Mouse (Mus musculus): ENCODE results near the gene Lmod2.

Lmod2 gene

DNA sequence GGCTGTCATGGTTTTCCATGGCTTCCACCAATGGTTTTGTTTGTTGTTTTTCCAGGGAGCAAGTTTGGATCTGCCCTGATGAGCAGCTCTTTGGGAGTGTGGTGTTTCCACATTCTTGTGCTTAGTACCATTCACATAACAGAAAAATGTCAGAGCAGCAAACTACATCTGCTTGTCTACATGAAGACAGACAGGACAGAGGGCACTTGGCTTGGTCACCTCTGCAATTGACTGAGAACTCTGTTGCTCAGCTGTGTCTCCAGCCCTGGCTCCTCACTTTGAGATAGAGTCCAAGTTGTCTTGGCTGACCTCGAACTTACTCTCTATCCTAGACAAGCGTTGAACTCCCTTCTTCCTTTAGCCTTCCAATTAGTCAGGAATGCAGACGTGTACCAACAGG is 4.8 kb downstream of the Lmod2 start:
- in situ Hi-C loops (cut with MboI, MseI): no loop called here

DNA sequence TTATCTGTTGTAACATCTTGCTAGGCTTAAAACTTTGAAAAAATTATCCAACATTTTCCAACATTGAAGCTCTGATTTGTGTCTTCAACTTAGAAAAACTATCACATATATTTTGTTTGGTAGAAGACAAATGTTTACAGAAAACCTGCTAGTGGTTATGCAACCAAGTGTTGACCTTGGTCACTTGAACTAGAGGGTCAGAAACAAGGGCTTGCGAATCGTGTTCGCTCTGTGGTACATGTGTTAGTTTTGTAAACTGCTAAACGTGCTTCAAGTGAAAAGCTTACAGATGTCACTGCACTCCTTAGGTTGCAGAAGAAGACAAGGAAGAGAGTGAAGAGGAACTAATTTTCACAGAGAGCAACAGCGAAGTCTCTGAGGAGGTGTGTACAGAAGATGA is 5.4 kb downstream of the Lmod2 start:
- in situ Hi-C loops (cut with MboI, MseI): no loop called here

GRCm38 (mm10) chr6:24604289-24604688 is 6.7 kb downstream of the Lmod2 start:
- in situ Hi-C loops (cut with MboI, MseI): no loop called here

- in situ Hi-C loops (cut with MboI, MseI): no loop called here
Observed at GRCm38 (mm10) chr6:24605631-24606030, 8.1 kb downstream of the Lmod2 start.

- in situ Hi-C loops (cut with MboI, MseI): no loop called here
Observed at GRCm38 (mm10) chr6:24606512-24606911, 8.9 kb downstream of the Lmod2 start.

DNA sequence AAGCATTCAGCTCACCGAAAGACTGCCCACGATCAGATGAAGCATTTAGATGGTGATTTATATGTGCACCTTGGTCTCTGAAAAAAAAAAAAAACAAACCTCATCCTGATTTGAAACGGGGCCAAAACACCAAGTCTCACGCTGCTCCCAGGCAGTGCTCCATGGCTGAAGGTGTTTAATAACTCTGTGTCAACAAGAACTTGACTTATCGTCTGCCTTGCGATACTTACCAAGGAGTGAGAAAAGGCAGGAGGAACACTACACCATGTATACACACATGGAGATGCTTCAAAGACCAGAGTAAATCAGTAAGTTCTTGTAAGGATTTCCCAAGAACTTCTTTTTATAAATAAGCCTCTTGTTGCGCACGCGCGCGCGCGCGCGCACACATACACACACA is 10.0 kb downstream of the Lmod2 start:
- in situ Hi-C loops (cut with MboI, MseI): no loop called here

- in situ Hi-C loops (cut with MboI, MseI): no loop called here
Observed at GRCm38 (mm10) chr6:24608129-24608528, 10.6 kb downstream of the Lmod2 start.

DNA sequence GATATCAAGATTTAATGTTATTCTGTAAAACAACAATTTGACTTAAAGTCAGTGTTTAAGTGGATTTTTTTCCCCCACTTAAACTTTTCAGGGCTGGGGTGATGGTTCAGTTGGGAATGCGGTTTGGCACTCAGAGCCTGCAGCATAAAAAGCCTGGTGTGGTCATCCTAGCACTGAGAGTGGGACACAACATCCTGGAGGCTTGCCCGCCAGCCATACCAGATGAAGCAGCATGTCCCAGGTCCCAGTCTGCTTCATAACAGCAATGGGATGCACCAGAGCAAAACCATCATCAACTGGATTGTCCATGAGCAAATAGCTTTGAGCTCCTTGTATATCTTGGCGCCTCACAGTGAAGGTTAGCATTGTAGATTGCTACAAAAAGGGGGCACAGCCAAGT is 11.1 kb downstream of the Lmod2 start:
- in situ Hi-C loops (cut with MboI, MseI): no loop called here

GRCm38 (mm10) chr6:24609531-24609930 is 12.0 kb downstream of the Lmod2 start:
- in situ Hi-C loops (cut with MboI, MseI): no loop called here

DNA sequence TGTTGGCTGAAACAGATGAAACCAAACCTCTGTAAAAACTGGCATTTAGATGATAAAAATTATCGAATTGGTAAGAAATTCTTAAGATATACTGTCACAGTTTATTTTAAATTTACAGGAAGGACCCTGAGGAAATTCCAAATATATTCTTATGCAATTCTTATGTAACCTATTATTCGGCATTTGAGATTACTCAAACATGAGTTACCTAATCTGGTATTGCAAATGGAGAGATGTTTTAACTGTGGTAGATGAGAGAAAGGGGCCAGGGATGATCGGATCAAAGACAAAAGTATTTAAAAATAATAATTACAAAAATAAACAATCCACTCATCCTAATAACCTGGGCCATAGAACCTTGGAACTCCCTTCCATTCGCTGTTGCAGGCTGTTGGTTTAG is 12.8 kb downstream of the Lmod2 start:
- in situ Hi-C loops (cut with MboI, MseI): loop anchor here (10.0 kb wide), 1 partner anchor 1134 kb away; no protein-coding TSS in a partner anchor

DNA sequence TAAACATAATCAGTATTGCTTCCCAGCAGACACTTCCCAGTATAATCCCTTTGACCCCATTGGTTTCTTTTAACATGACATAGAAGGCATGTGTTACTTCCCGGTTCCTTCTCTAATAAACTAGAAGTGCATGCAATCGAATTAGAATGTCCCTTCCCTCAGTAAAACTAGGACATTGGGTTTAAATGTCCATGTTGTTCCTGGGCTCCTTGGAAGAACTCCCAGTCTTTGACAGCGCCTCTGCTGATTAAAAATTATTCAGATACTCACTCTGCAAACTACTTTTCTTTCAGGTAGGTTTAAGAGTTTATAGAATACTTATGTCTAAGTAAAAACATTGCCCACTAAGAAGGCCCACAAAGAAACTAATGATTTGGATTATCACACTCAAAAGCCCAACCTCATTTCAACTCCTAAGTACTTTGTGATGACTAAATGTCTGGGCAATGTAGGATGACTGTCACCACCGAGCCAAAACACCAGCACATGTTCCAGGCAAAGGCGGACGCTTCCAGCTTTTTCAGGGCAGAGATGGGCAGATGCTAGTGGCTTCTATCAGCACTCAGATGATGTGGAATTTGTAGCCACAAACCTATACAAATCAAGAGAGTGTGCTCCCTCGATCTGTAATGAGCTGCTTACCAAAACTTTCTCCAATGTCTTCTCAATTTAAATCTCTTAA is 14.7 kb downstream of the Lmod2 start:
- in situ Hi-C loops (cut with MboI, MseI): loop anchor here (10.0 kb wide), 1 partner anchor 1133 kb away; no protein-coding TSS in a partner anchor

GRCm38 (mm10) chr6:24613346-24613745 is 15.8 kb downstream of the Lmod2 start:
- in situ Hi-C loops (cut with MboI, MseI): loop anchor here (10.0 kb wide), 1 partner anchor 1131 kb away; no protein-coding TSS in a partner anchor

DNA sequence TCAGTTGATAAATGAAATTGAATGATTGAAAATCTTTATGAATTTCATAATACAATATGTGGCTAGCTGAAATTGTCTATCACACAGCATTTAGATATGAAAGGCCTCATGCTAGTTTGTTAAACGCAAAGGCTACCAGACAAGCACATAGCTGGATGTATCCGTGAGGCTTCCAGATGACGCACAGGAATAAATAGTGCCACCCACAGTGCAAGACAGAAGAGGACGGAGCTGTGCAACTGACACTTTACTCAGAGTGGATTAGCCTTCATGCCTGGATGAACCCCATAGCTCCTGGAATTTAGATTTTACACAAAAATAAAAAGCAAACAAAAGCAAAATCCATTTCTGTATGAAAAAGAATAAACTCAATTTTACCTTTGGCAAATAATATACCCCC is 16.4 kb downstream of the Lmod2 start:
- in situ Hi-C loops (cut with MboI, MseI): loop anchor here (10.0 kb wide), 1 partner anchor 1131 kb away; no protein-coding TSS in a partner anchor

- in situ Hi-C loops (cut with MboI, MseI): loop anchor here (10.0 kb wide), 1 partner anchor 1128 kb away; no protein-coding TSS in a partner anchor
Observed at GRCm38 (mm10) chr6:24616746-24617145, 19.2 kb downstream of the Lmod2 start.

DNA sequence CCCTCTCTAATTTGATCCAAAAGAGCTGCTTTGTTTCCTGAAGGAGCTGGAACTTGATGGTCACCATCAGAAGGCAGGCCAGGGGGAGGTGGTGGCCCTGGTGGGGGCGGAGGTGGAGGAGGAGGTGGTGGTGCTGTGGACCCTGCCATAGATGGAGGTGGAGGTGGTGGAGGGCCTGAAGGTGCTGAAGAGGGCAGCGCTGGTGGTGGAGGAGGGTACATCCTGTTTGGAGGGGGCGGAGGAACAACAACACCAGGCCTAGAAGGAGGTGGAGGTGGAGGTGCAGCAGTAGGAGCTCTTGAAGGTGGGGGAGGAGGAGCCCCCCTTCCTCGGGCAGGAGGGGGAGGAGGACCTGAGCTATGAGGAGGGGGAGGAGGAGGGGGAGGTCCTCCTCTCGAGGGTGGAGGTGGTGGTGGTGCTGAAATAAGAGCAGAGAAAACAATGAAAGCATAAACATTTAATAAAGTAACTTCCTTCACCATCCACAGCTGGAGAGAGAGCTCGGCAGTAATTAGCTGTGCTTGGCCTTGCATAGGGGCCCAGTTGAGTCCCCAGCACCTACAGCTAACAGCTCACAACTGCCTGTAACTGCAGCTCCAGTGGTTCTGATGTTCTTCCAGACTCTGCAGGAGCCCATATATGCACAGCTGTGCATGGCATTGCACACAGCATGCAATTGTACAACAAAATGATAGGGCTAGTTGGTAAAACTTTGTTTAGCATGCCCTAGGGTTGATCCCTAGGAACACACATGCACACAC is 21.9 kb downstream of the Lmod2 start:
- in situ Hi-C loops (cut with MboI, MseI): loop anchor here (10.0 kb wide), 1 partner anchor 1125 kb away; no protein-coding TSS in a partner anchor

DNA sequence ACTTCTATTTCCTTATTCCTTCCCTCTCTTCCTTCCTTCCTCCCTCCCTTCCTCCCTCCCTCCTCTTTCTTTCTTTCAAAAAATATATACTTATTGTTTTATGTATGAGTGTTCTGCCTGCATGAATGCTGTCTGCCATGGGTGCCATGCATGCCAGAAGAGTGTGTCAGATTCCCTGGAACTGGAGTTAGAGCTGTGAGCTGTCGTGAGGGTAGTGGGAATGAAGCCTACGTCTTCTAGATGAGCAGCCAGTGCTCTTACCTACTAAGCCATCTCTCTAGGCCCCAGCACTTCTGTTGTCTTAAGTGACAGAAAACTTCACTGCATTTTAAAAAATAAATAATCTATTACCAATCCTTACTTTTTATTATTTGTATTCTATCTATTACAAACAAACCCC is 23.4 kb downstream of the Lmod2 start:
- in situ Hi-C loops (cut with MboI, MseI): no loop called here

GRCm38 (mm10) chr6:24622098-24622497 is 24.5 kb downstream of the Lmod2 start:
- in situ Hi-C loops (cut with MboI, MseI): no loop called here

DNA sequence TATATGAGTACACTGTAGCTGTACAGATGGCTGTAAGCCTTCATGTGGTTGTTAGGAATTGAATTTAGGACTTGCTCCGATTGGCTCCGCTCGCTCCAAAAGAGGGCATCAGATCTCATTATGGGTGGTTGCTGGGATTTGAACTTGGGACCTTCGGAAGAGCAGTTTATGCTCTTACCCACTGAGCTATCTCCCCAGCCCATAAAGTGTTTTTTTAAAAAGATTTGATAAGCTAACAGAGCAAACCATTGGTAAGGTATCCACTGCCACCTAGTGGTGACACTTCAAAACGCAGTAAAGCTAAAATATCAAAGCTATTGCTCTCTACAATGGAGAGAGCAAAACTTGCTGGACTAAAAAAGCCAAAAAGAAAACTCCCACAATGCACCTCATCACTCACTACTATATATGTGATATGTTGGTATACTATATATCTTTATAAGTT is 30.0 kb downstream of the Lmod2 start:
- in situ Hi-C loops (cut with MboI, MseI): loop anchor here (5.0 kb wide), 1 partner anchor 95 kb away; no protein-coding TSS in a partner anchor

DNA sequence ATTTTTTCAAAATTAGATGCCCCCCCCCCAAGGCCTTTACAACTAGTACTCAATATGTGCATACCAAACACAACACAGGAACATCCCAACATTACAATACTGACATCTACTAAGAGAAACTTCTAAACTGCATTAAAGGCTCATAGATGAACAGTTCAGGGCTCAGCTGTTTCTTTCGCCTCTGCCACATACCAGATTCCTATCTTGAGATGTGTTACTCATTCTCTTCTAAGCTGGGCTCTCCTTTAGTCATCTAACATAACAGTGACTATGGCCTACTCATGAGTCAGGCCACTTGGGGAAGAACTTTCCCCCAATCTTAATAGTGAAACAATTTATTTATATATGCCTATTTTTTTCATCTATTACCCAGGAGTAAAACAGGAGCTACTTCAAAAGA is 30.9 kb downstream of the Lmod2 start:
- in situ Hi-C loops (cut with MboI, MseI): loop anchor here (5.0 kb wide), 1 partner anchor 96 kb away; no protein-coding TSS in a partner anchor

DNA sequence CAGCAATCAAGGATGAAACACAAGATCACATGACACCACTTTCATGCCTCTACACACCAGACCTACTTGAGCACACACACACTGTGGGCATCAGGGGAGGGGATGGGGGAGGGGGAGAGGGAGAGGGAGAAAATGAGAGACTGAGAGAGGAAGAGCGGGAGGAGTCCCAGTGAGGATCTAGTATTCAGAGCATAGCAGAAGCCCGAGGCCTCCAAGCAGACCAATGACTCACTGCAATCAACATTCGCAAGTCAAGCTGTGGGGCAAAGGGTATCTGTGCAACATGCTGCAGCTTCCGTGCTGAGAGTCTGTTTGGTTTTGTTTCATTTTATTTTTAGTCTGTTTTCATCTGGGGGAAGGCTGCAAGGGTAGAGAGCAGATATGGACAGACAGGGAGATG is 34.5 kb downstream of the Lmod2 start:
- in situ Hi-C loops (cut with MboI, MseI): no loop called here

DNA sequence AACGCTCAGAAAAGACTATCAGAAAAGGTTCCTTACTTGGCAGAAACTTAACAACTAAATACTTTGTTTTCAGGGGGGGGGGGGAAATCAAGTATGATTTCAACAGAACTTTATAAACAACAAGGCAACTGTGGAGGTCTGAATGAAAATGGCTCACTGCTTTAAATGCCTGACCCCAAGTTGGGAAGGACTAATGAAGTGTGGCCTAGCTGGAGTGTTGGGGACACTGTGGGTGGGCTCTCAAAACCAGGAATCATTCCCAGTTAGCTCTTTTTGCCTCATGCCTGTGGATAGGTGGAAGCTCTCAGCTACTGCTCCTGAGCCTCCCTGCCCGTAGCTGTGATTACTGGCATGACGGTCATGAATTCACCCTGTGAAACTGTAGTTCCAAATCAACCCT is 36.5 kb downstream of the Lmod2 start:
- in situ Hi-C loops (cut with MboI, MseI): no loop called here

GRCm38 (mm10) chr6:24635814-24636213 is 38.3 kb downstream of the Lmod2 start:
- in situ Hi-C loops (cut with MboI, MseI): no loop called here

GRCm38 (mm10) chr6:24641286-24641685 is 43.7 kb downstream of the Lmod2 start:
- in situ Hi-C loops (cut with MboI, MseI): no loop called here

Measured in T-helper 2 cell (primary cell).